Mouse (Mus musculus): ENCODE data around the gene Bdkrb2.

The Bdkrb2 gene

DNA sequence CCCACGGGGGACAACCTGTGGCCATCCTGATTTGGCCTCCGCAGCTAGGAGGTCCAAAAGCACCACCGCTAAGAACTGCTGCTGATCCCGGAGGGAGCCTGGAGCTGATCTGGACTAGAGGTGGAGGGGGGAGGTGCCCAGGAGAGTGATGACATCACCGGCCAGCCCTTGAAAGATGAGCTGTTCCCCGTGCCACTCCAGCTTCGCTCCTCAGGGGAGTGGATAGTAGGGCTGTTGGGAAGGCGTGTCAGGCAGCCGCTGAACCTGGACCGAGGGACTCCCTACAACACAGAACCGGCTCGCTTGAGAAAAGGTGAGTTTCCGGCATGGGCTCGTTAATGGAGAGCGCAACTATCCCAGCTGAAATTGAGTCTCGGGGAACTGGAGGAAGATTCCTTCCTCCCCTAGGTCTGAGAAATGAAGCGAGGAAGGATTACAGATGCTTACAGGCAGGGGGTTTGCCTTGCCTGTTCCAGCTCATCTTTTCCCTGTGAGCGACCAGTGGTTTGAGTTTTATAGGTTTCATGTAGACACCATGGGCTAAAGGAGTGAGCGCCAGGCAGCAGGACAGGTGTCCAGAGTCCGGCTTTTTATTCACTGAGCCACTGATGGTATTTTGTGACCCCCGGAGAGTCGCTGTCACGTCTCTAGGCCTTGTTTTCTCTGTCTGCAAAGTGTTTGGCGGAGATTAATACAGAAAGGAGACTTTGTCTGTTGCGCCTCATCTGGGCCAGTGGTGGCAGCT lies at the start of gene Bdkrb2:
Bdkrb2 (plus strand) TSS at position 291 of the 745 bp plus-strand sequence.
- DNase-seq (ENCODE audit: low spot score in 2 of 2): peak; percentile 21 to 23

DNA sequence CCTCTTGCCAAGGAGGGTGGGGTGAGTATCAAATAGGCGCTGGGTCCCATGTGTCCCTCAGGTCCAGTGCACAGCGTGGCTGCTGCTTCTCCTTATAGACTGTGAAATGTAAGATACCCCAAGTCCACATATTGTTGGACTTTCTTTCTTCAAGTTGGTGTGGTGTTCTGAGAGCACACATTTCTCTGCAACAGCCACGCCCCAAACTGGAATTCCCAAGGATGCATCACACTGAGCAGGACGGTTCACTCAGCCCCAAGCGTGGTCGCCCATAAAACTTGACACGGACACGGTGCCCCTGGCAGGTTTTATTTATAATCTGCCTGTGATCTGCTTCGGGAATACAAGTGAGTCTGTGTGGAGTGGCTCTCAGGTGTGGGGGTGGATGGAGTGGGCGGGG lies 48.9 kb upstream of the Bdkrb2 start:
- DNase-seq (ENCODE audit: low spot score in 2 of 2): no peak

DNA sequence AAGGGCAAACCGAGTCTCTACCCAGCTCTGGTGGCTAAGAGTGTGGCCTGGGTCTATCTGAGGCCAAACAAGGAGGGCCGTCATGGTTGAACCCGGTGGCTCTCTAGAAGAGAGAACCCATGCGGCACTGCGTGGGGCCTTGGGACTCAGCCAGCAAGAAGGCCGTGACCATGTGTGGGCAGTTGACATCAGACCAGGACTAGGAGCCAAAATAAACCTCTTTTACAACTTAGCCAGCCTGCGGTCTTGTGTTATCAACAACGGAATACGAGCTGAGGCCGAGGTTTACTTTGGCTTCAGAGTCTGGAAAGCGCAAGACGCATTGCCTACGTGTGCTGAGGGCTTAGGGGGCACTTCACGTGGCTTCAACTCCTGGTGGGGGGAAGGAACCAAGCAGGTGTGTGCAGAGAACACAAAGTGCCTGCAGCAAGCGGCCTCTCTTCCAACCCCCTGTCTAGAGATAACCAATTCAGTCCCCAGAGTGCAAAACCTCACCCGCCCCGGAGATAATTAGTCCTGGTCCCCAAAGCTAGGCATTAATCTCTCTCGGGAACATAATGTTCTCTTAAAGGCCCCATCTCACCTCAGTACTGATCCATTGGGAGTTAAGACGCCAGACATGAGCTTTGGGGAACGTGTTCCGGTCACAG lies 45.9 kb upstream of the Bdkrb2 start:
- peak in 1 of 2 experiments; percentile 23 for DNase-seq (ENCODE audit: low spot score in 2 of 2)

DNA sequence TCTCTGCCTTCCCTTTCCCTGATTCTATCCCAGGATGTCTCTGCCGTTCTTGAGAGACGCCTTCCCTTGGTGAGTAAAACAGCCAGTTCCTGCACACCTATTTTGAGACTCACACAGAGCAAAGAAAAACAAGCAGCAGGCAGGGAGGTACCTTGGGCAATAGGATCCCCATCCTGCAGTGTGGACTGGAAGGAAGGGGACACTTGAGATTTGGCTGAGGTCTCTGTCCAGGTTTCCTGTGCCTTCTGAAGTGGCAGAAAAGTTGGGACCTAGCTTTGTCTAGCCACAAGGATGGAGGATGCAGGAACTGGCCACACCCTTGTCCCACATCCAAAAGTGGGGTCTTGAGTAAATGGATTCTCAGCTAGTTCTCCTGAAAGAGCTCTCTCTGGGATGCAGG lies 43.2 kb upstream of the Bdkrb2 start:
- DNase-seq (ENCODE audit: low spot score in 2 of 2): no peak

DNA sequence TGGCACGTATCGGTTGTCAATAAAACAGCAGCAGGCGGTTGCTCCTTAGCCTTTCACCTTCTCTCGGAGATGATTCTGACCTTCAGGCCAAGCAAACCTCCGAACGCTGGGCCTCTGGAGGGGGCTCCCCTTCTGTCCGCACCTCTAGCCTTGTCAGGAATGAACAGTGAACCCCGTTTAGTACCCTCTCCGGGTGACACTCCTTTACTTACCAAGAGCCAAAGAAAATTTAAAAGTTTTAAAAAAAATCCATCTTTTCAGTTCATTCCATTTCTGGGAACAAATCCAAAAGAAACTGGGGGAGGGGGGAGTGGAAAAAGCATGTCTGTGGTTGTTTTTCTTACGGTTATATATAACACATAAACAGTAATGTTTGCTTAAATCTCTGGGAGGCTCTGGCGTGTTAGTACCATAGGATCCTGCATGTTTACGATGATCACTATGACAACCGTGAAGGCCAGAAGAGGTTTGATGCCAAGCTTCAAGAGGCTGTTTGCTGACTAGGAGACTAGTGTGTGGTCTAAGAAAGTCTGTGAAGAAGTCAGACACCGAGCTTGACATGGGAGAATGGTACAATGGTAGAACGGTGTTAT lies 41.8 kb upstream of the Bdkrb2 start:
- no peak for DNase-seq (ENCODE audit: low spot score in 2 of 2)

GRCm38 (mm10) chr12:105523737-105524136 lies 39.3 kb upstream of the Bdkrb2 start:
- no peak for DNase-seq (ENCODE audit: low spot score in 2 of 2)

GRCm38 (mm10) chr12:105526186-105526585 lies 36.8 kb upstream of the Bdkrb2 start:
- no peak for DNase-seq (ENCODE audit: low spot score in 2 of 2)

GRCm38 (mm10) chr12:105526829-105527228 lies 36.2 kb upstream of the Bdkrb2 start:
- DNase-seq (ENCODE audit: low spot score in 2 of 2): peak in 1 of 2 experiments; percentile 49

GRCm38 (mm10) chr12:105529545-105529944 lies 33.5 kb upstream of the Bdkrb2 start:
- DNase-seq (ENCODE audit: low spot score in 2 of 2): no peak

DNA sequence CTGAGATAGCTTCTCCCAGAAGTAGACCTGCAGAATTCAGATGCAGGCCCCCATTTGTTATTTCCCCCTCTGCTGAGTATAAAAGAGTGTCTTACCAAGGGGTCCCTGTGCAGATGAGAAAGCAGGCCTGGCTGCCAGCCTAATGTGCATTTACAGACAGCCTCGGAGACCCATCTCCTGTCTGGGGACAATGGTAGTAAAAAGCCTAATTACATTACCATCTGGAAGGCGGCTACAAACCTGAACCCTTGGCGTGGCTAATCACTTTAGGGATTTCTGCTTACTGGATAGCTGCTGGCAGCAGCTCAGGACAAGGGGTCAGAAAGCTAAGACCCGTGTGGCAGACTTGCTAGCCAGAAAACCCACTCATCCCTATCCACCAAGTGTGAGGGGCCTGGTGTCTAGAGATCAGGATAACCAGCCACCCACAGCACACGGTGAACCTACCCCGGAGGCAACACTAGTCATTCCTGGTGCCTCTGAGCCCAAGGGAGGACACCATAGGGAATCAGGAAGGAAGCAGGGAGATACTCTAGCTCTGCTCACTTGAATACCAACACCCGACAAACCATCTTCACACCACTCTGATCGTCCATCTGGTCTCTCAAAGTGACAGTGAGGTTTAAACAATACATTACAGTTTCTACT lies 31.2 kb upstream of the Bdkrb2 start:
- DNase-seq (ENCODE audit: low spot score in 2 of 2): no peak

- DNase-seq (ENCODE audit: low spot score in 2 of 2): no peak
Observed at GRCm38 (mm10) chr12:105534842-105535241, 28.2 kb upstream of the Bdkrb2 start.

- DNase-seq (ENCODE audit: low spot score in 2 of 2): no peak
Observed at GRCm38 (mm10) chr12:105535968-105536760, 26.9 kb upstream of the Bdkrb2 start.

GRCm38 (mm10) chr12:105537162-105537561 lies 25.9 kb upstream of the Bdkrb2 start:
- no peak for DNase-seq (ENCODE audit: low spot score in 2 of 2)

DNA sequence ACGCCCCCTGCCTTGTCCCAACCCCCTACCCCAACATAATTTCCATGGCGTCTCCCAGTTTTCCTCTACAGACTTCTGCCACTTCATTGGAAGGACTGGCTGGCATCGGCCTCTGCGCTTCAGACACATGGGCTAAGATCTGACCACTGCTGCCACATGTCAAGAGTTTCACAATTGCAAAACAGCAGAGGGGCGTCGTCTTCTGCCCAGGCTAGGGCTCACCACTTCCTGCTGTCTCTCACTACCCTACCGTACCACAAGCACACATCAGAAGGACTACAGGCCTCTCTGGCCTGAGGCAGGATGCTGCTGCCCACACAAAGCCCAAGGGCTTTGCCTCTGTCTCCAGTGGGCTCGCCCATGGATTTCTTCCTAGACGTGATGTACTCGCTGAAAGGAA lies 23.4 kb upstream of the Bdkrb2 start:
- no peak for DNase-seq (ENCODE audit: low spot score in 2 of 2)

DNA sequence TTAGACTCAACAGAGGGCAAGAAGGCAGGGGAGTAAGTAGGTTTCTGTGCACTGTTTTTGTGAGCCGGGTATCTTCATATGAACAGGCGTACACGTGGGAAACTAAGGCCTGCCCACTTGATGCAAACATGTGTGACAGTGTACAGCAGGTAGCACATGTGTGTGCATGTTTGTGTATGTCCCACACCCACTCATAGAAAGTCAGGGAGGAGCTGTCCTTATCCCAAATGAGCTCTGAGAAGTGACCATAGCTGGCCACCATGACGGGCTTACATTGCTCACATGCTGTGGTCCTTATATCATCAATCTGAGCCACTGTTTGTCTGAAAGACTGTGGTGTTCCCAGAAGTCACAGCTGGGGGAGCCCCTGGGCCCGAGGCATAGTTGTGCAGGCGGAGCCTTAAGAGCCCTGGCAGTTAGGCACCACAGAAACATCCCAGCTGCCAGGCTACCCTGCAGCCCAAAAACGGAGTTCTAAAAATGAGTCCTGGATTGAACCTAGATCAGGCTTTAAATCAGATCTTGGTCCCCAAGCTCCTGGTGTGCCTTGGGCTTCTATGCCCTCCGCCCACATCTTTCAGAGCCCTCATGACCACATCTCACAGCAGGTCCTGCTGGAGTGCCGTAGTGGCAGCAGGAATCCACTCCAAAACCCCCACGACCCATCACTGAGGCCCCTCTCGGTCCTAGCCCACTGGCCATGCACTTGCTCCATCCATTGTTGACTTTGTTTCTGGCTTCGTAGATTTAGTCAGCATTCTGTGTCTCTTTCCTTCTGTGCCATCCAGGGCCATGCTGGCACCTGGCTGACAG lies 21.2 kb upstream of the Bdkrb2 start:
- DNase-seq (ENCODE audit: low spot score in 2 of 2): no peak

DNA sequence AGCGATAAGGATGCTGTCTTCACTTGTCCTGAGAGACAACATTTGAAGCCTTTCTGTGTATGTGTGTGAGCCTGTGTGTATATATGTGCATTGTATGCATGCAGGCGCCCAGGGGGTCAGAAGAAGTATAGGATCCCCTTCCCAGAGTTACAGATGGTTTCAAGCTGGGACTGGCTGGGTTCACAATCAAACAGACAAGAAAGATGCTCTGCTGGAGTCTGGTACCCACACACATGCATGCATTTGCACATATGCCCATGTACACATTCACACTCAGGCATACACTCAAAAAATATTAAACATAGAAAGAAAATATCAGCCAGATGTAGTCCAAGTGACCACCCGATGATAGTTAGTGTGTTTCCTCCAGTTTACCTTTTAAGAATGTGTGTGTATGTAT lies 20.5 kb upstream of the Bdkrb2 start:
- DNase-seq (ENCODE audit: low spot score in 2 of 2): no peak

DNA sequence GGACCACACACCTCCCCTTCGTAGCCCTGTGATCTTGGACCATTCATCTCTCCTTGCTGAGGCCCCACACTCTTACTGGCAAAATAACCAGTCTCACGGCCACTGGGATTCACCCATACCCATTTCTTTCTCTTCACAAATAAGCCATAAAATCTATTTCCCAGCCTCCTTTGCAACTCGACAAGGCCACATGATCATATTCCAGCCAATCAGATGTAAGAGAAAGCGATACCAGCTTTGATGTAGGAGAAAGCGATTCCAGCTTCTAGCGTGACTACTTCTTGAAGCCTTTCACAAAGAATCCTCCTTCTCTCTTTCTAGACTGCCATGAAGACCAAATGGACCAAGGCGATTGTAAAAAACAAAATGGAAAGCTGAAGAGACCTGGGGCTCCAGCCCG lies 19.9 kb upstream of the Bdkrb2 start:
- no peak for DNase-seq (ENCODE audit: low spot score in 2 of 2)

DNA sequence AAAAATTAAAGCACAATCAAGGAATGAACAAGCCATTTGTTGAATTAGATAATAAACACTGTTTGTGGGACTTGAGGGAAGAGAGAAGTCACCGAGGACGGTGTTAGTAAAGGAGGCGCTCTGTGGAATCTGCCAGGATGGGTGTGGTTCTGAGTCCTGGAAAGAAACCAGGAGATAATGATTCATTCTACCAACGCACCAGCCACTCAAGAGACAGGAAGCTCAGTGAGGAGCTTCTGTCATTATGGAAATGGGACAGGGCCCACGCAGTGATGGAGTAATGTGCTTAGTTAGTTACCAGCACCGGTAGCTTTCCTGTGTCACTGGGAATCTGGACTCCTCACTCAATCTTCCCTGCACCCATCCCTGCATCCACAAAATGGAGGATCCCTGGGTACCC lies 19.3 kb upstream of the Bdkrb2 start:
- no peak for DNase-seq (ENCODE audit: low spot score in 2 of 2)

GRCm38 (mm10) chr12:105544872-105545271 lies 18.2 kb upstream of the Bdkrb2 start:
- DNase-seq (ENCODE audit: low spot score in 2 of 2): no peak

GRCm38 (mm10) chr12:105545696-105546435 lies 17.2 kb upstream of the Bdkrb2 start:
- peak in 1 of 2 experiments; percentile 48 for DNase-seq (ENCODE audit: low spot score in 2 of 2)

Data from urinary bladder, adult 18-20 months (tissue).